Mouse (Mus musculus) cerebellum, postnatal 4 days (tissue): ENCODE results near the gene Rnf38.

Experiments used
- DNase-seq, 2 experiments: peaks; one replicate each; pipeline ENCODE4 v3.0.0; 2022; ENCODE audit warnings: low spot score in 2 of 2, mixed read lengths in 1 of 2

The Rnf38 gene

GRCm38 (mm10) chr4:44119410-44120201 lies 114.0 kb downstream of the Rnf38 start:
- DNase-seq: no peak

- no peak for DNase-seq
Measured at GRCm38 (mm10) chr4:44115046-44115445, 118.5 kb downstream of the Rnf38 start.

- no peak for DNase-seq
Measured at GRCm38 (mm10) chr4:44113393-44114138, 120.0 kb downstream of the Rnf38 start.

GRCm38 (mm10) chr4:44112741-44113140 lies 120.8 kb downstream of the Rnf38 start:
- no peak for DNase-seq

GRCm38 (mm10) chr4:44110771-44111170 lies 122.8 kb downstream of the Rnf38 start:
- DNase-seq: no peak

GRCm38 (mm10) chr4:44108297-44108696 lies 125.3 kb downstream of the Rnf38 start:
- DNase-seq: no peak

- no peak for DNase-seq
Measured at GRCm38 (mm10) chr4:44107339-44107738, 126.2 kb downstream of the Rnf38 start.

- DNase-seq: no peak
Measured at GRCm38 (mm10) chr4:44106297-44106821, 127.2 kb downstream of the Rnf38 start.

GRCm38 (mm10) chr4:44104195-44104917 lies 129.2 kb downstream of the Rnf38 start:
- no peak for DNase-seq

GRCm38 (mm10) chr4:44103620-44104019 lies 130.0 kb downstream of the Rnf38 start:
- DNase-seq: no peak

- DNase-seq: no peak
Measured at GRCm38 (mm10) chr4:44097576-44098335, 135.8 kb downstream of the Rnf38 start.

- no peak for DNase-seq
Measured at GRCm38 (mm10) chr4:44094475-44094874, 139.1 kb downstream of the Rnf38 start.

- no peak for DNase-seq
Measured at GRCm38 (mm10) chr4:44092359-44092758, 141.2 kb downstream of the Rnf38 start.

GRCm38 (mm10) chr4:44085566-44085965 lies 148.0 kb downstream of the Rnf38 start:
- no peak for DNase-seq

- DNase-seq: no peak
Measured at GRCm38 (mm10) chr4:44084602-44085325, 148.8 kb downstream of the Rnf38 start.

- no peak for DNase-seq
Measured at GRCm38 (mm10) chr4:44083945-44084344, 149.6 kb downstream of the Rnf38 start, which contains the start of gene Gne. Gne (minus strand) TSS chr4:44084177.

GRCm38 (mm10) chr4:44078358-44078933 lies 155.1 kb downstream of the Rnf38 start:
- DNase-seq: no peak
